In the genomic region with DNA sequence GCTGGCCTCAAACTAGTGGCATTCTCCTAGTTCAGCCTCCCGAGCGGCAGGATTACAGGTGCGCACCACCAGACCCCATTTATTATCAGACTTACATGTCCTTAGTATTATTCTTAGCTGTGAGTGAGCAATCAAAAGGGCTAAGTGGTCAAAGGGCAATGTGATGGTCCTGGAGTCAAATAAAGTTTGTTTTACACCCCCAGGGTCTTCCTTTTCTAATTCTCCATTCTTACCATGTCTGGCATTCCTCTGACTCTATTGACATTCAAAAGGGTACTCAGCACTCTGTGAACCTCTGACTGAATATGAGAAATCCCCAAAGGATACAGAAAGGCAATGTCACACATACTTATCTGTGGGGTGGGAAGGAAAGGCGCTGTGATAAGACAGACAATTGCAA, we compare ENCODE assay signal across 27 mouse cellular contexts.
"Had no signal": no experiment of that assay in that cellular context is flagged by ENCODE, and none has a peak within 500 bp of the region (broad histone marks: within the 10 kb centered on the region; RNA-seq: fewer than 3 reads in every experiment).

No protein-coding gene starts in this region.

- H3K4me1 ChIP-seq: heart, embryonic 13.5 days; heart, embryonic 15.5 days; hindbrain, embryonic 13.5 days; hindbrain, embryonic 15.5 days; kidney, embryonic 15.5 days; limb, embryonic 10.5 days; limb, embryonic 12.5 days; liver, embryonic 13.5 days had no signal

- H3K4me2 ChIP-seq: heart, embryonic 11.5 days; heart, embryonic 13.5 days; heart, embryonic 15.5 days; hindbrain, embryonic 13.5 days; hindbrain, embryonic 15.5 days; kidney, embryonic 15.5 days; limb, embryonic 12.5 days; liver, embryonic 11.5 days; liver, embryonic 13.5 days had no signal

- DNase-seq: gastrocnemius, postnatal 14 days; gastrocnemius, postnatal 36 days; heart, adult 11 months; heart, adult 2 months; heart, postnatal 14 days; heart, postnatal 36 days; kidney, adult 11 months; kidney, adult 2 months; kidney, adult 9 months; kidney, postnatal 14 days; kidney, postnatal 36 days; layer of hippocampus, adult 9-11 months; liver; liver, embryonic 13.5 days had no signal

- H3K27ac ChIP-seq: heart, adult 2 months; heart, embryonic 13.5 days; heart, embryonic 15.5 days; hindbrain, embryonic 13.5 days; hindbrain, embryonic 15.5 days; hindbrain, postnatal 0 days; kidney, embryonic 15.5 days; kidney, postnatal 0 days; left cerebral cortex, adult 2 months; limb, embryonic 10.5 days; limb, embryonic 12.5 days; liver, embryonic 13.5 days had no signal

- H3K27me3 ChIP-seq: heart, embryonic 13.5 days; heart, embryonic 15.5 days; hindbrain, embryonic 13.5 days; hindbrain, embryonic 15.5 days; kidney, embryonic 15.5 days; limb, embryonic 12.5 days; liver, embryonic 13.5 days had no signal

- H3K9ac ChIP-seq: heart, embryonic 13.5 days; heart, embryonic 15.5 days; hindbrain, embryonic 13.5 days; hindbrain, embryonic 15.5 days; kidney, embryonic 15.5 days; limb, embryonic 12.5 days; liver, embryonic 13.5 days had no signal

- H3K9me3 ChIP-seq: heart, embryonic 13.5 days; heart, embryonic 15.5 days; hindbrain, embryonic 13.5 days; hindbrain, embryonic 15.5 days; kidney, embryonic 15.5 days; limb, embryonic 10.5 days; limb, embryonic 12.5 days; liver, embryonic 13.5 days had no signal

- H3K4me3 ChIP-seq: heart, adult 2 months; heart, embryonic 13.5 days; heart, embryonic 15.5 days; hindbrain, embryonic 13.5 days; hindbrain, embryonic 15.5 days; kidney, embryonic 15.5 days; left cerebral cortex, adult 2 months; limb, embryonic 10.5 days; limb, embryonic 12.5 days; liver, embryonic 13.5 days had no signal

- H3K36me3 ChIP-seq: heart, embryonic 13.5 days; heart, embryonic 15.5 days; hindbrain, embryonic 13.5 days; hindbrain, embryonic 15.5 days; kidney, embryonic 15.5 days; limb, embryonic 10.5 days; limb, embryonic 12.5 days; liver, embryonic 13.5 days had no signal

- ATAC-seq: hindbrain, postnatal 0 days; intestine, embryonic 16.5 days had no signal
